Mouse (Mus musculus) midbrain, postnatal 0 days (tissue): Measurements from ENCODE around the gene Ncoa7. TPM values are rescaled to one million over a fixed set of nuclear protein-coding genes. Genes with fewer than 3 reads are reported as not detected.

Experiments used
- ATAC-seq: fragments of 200-750 bp; cut with Nextera tagmentation; 2 replicates; pipeline ENCODE4 v1.8.0; 2017; ENCODE audit warnings: moderate number of reproducible peaks, mild to moderate bottlenecking, moderate TSS enrichment, moderate library complexity; ENCODE audit not compliant: low FRiP score
- DNase-seq: peaks from one replicate; pipeline ENCODE4 v3.0.0-alpha.2; 2015; ENCODE audit warnings: low spot score
- H3K27ac ChIP-seq: fragments of 300-500 bp; sonication (generic); 2 replicates; pipeline ENCODE4 v1.5.1; 2014; ENCODE audit warnings: low read depth, mild to moderate bottlenecking, low read length, mixed read lengths
- H3K27me3 ChIP-seq: fragments of 300-500 bp; sonication (generic); 2 replicates; pipeline ENCODE4 v1.6.1; 2014; ENCODE audit warnings: low read length, control low read depth, mixed read lengths; ENCODE audit not compliant: insufficient read depth
- H3K36me3 ChIP-seq: fragments of 300-500 bp; sonication (generic); 2 replicates; pipeline ENCODE4 v1.6.1; 2014; ENCODE audit warnings: low read length, control low read depth, mixed read lengths; ENCODE audit not compliant: insufficient read depth
- H3K4me1 ChIP-seq: fragments of 300-500 bp; sonication (generic); 2 replicates; pipeline ENCODE4 v1.6.1; 2014; ENCODE audit warnings: mild to moderate bottlenecking, control low read depth, antibody characterized with exemption, low read length, mixed read lengths; ENCODE audit not compliant: insufficient read depth
- H3K4me2 ChIP-seq: fragments of 300-500 bp; sonication (generic); 2 replicates; pipeline ENCODE4 v1.6.1; 2014; ENCODE audit warnings: low read depth, mild to moderate bottlenecking, low read length, mixed read lengths; ENCODE audit not compliant: poor library complexity, severe bottlenecking
- H3K4me3 ChIP-seq: fragments of 300-500 bp; sonication (generic); 2 replicates; pipeline ENCODE4 v1.5.1; 2014; ENCODE audit warnings: low read depth, mild to moderate bottlenecking, low read length, moderate library complexity
- H3K9ac ChIP-seq: fragments of 300-500 bp; sonication (generic); replicated peaks from 2 replicates; pipeline ENCODE4 v1.6.1; 2014; ENCODE audit warnings: mild to moderate bottlenecking, low read length, moderate library complexity, mixed read lengths; ENCODE audit not compliant: poor library complexity, severe bottlenecking
- H3K9me3 ChIP-seq: fragments of 300-500 bp; sonication (generic); 2 replicates; pipeline ENCODE4 v1.6.1; 2016; ENCODE audit warnings: low read length, control low read depth
- CTCF ChIP-seq: IDR thresholded peaks from 2 replicates; pipeline ENCODE4 v1.5.1; 2016; ENCODE audit warnings: antibody characterized with exemption, mild to moderate bottlenecking
- WGBS: fragments of 180-500 bp; shearing (Covaris S2); extraction: QIAGEN DNeasy Blood & Tissue Kit; methylation state at CpG from one replicate; pipeline ENCODE4 v1.1.7; 2014; 5-methylcytosine and 5-hydroxymethylcytosine counted together
- polyA plus RNA-seq: library from polyadenylated mRNA; unstranded; fragments of >200 nt; fragmentation: Nextera tagmentation; extraction: Ambion mirVana; gene quantifications from 2 replicates; pipeline ENCODE4 v1.2.1, GENCODE M21; 2015
- total RNA-seq: library from RNA; depleted of rRNA; stranded (reverse); fragments of >200 nt; gene quantifications from 2 replicates; pipeline ENCODE4 v1.2.3, GENCODE M21; 2014

Gene Ncoa7
- total and polyA plus RNA-seq, 2 experiments from 2014 or later, result 22.9 to 25.8 TPM

DNA sequence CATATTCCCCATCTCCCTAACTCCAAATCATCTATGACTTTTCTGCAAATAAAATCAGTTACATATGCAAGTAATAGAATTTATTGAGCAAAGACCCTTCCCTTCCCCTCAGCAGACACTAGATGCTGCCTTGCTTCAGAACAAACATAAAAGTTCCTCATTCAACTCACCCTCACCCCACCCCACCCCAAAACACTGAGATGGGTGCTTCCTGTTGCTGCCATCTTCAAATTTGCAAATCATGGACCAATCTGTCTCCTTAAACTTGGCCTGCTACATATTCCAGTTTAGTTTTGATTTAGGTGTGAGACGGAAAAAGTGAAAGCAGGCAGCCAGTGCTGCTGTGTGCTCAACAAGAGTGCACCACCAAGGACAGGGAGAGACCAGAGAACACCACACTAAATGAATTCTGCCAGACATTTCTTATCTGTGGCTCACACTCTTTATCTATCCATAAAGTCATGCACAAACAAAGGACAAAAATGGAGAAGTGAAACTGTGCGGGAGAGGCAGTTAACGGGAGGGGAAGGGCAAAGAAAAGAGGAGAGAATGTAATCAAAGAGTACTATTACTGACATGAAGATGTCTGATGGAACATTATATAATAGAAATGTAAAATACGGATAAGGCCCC, 48.2 kb downstream of the Ncoa7 start:
- ATAC-seq (no peak), DNase-seq (no peak)
- Histone ChIP-seq H3K27ac (no peak overlapping the region), H3K4me2 (no peak overlapping the region), H3K36me3 (0 out of 2 replicates have a peak, but pooled peaks cover 3% of the 10 kb centered on the region), H3K27me3 (no peaks in the 10 kb centered on the region), H3K4me3 (no peak overlapping the region), H3K4me1 (no peaks in the 10 kb centered on the region), H3K9ac (no peak overlapping the region), H3K9me3 (no peaks in the 10 kb centered on the region)
- no peak for TF ChIP-seq CTCF
- WGBS, result 69% methylated on average over 4 of the region's 4 CpGs

DNA sequence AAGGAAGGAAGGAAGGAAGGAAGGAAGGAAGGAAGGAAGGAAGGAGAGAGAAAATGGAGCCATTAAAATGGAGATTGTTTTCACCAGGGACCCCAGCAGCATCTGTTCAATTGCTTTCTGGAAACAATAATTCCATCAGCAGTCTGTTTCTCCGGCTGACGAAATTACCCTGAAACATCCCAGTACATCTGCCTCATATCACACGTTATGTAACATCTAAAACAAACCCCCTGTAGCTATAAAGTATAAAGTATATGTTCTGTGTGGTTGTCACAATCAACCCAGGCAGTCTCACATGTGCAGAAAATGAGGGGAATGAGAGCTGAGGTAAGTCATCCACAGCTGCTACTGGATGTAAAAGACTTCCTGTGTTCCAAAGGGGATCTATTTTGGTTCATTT, 49.0 kb downstream of the Ncoa7 start:
- 0 out of 2 replicates have a peak, but pooled peaks cover 3% of the 10 kb centered on the region for H3K36me3 ChIP-seq
- no peak overlapping the region for H3K9ac ChIP-seq
- H3K4me1 ChIP-seq, result no peaks in the 10 kb centered on the region
- H3K4me2 ChIP-seq, result no peak overlapping the region
- H3K27me3 ChIP-seq, result no peaks in the 10 kb centered on the region
- no peak for TF ChIP-seq CTCF
- H3K9me3 ChIP-seq, result no peaks in the 10 kb centered on the region
- ATAC-seq (no peak), DNase-seq (no peak)
- H3K27ac ChIP-seq, result no peak overlapping the region
- 74% methylated on average over 3 of the region's 3 CpGs for WGBS
- no peak overlapping the region for H3K4me3 ChIP-seq

- DNase-seq, result no peak
Measured at GRCm38 (mm10) chr10:30752485-30752884, 50.6 kb downstream of the Ncoa7 start.

DNA sequence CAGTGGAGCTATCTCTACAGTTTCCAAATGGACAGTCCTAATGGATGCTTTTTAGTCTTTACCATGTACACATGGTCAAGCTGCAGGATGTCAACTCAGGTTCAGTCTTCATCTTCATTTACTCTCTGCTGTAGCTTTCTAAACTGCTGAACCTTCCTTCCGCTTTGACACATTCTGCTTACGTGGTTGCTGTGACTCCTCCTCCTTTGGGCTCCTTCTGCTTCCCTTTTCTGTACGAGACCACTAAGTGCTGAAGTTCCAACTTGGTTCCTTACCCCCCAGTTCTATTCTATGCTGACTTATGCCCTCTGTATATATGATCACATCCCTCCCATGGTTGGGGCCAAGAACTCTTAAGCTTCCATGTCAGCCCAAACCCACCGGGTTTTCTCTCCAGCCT, 51.5 kb downstream of the Ncoa7 start:
- 95% methylated on average over 4 of the region's 4 CpGs for WGBS

More at GRCm38 (mm10) chr10:30752485-30752884, 50.6 kb downstream of the Ncoa7 start:
- Histone ChIP-seq H3K9me3 (no peaks in the 10 kb centered on the region), H3K27ac (no peak overlapping the region), H3K9ac (no peak overlapping the region), H3K36me3 (0 out of 2 replicates have a peak, but pooled peaks cover 3% of the 10 kb centered on the region), H3K4me3 (no peak overlapping the region), H3K4me2 (no peak overlapping the region), H3K4me1 (no peaks in the 10 kb centered on the region), H3K27me3 (no peaks in the 10 kb centered on the region)
- TF ChIP-seq CTCF, result no peak
- 86% methylated on average over 3 of the region's 3 CpGs for WGBS
- ATAC-seq, result no peak

DNA sequence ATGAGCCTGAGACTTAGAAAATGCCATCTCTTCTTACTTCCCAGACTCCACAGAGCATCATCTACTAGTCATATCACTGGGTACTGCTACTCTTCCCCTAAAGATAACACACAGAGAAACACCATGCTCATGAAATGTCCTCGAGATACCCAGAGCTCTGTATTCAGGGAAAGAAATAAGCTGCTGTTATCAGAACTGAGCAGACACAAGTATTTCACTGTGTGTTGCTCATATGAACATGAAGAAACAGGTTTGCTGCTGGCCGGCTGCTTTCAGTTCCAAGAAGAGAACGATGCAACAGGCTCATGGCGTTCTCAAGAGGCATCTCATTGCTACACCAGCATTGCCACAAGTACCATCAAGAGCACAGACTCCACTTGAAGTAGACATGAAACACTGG, 53.3 kb downstream of the Ncoa7 start:
- Histone ChIP-seq H3K36me3 (0 out of 2 replicates have a peak, but pooled peaks cover 3% of the 10 kb centered on the region), H3K9me3 (no peaks in the 10 kb centered on the region), H3K9ac (no peak overlapping the region), H3K27me3 (no peaks in the 10 kb centered on the region), H3K4me3 (no peak overlapping the region), H3K27ac (no peak overlapping the region), H3K4me1 (no peaks in the 10 kb centered on the region), H3K4me2 (no peak overlapping the region)
- no peak for DNase-seq
- ATAC-seq, result no peak
- no peak for TF ChIP-seq CTCF
- WGBS, result 95% methylated on average over 4 of the region's 4 CpGs

More for the DNA sequence above, 51.5 kb downstream of the Ncoa7 start:
- Histone ChIP-seq H3K9ac (no peak overlapping the region), H3K4me2 (no peak overlapping the region), H3K9me3 (no peaks in the 10 kb centered on the region), H3K4me1 (no peaks in the 10 kb centered on the region), H3K27me3 (no peaks in the 10 kb centered on the region), H3K4me3 (no peak overlapping the region), H3K27ac (no peak overlapping the region), H3K36me3 (0 out of 2 replicates have a peak, but pooled peaks cover 3% of the 10 kb centered on the region)
- no peak for DNase-seq
- no peak for TF ChIP-seq CTCF
- ATAC-seq, result no peak

GRCm38 (mm10) chr10:30745238-30745974, 57.7 kb downstream of the Ncoa7 start:
- H3K9me3 ChIP-seq, result no peaks in the 10 kb centered on the region
- DNase-seq (no peak), ATAC-seq (no peak)
- no peak overlapping the region for H3K4me3 ChIP-seq
- H3K27me3 ChIP-seq, result no peaks in the 10 kb centered on the region
- no peak overlapping the region for H3K27ac ChIP-seq
- H3K4me2 ChIP-seq, result no peak overlapping the region
- WGBS, result 94% methylated on average over 3 of the region's 3 CpGs
- H3K9ac ChIP-seq, result no peak overlapping the region
- no peak for TF ChIP-seq CTCF
- no peaks in the 10 kb centered on the region for H3K36me3 ChIP-seq
- H3K4me1 ChIP-seq, result no peaks in the 10 kb centered on the region
